Mouse (Mus musculus) cortical plate, adult 2 months (tissue): Measurements from ENCODE around the gene Pnkp.

Experiments used
- CTCF ChIP-seq: fragments of 200-500 bp; IDR thresholded peaks from 2 replicates; pipeline ENCODE4 v1.5.1; 2011; ENCODE audit warnings: mild to moderate bottlenecking, control low read depth, low read length; ENCODE audit not compliant: insufficient read depth; ENCODE audit errors: extremely low read depth
- POLR2A ChIP-seq: fragments of 200-500 bp; IDR thresholded peaks from 2 replicates; pipeline ENCODE4 v1.6.1; 2011; ENCODE audit warnings: mild to moderate bottlenecking, low read length, control low read depth; ENCODE audit not compliant: insufficient read depth; ENCODE audit errors: extremely low read depth

DNA sequence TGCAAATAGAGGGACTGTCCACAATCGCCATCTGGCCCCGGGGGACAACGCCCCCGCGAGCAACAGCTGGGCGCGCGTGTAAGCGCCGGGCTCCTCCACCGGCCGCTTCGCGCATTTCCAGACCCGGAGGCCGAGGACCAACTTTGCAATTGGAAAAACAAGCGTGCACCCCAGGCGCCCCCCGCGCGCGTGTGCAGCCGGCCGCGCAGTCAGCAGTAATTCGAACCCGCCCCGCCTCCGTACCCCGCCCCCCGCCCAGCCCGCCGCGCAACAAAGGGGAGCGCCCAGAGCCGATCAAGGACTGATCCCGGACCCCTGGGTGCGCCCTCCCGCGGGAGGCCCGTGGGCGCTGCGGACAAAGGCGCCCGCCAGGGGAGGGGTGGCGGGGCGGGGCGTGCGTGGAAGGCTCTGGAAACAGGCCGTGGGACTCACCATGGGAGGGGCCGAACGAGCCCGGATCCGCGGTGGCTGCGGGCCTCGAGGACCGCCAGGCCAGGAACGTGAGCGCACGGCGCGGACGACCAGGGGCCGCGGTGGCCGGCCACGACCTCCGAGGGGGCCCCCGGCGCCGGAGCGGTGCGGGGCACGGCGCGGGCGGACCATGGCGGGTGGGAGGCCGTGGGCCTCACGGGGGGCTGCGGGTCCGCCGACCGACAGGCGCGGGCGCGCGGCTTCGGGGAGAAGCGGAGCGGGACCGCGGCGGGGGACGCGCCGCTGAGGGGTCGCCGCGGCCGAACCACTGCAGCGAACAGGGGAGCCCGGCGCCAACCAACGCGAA is 12.2 kb downstream of the Pnkp start:
- TF ChIP-seq POLR2A (no peak), CTCF (no peak)
